Mouse (Mus musculus): ENCODE results near the gene Teddm1b. TPM values are rescaled to one million over a fixed set of nuclear protein-coding genes. Genes with fewer than 3 reads are reported as not detected.
"Not testable (repeated sequence)": the region's sequence is repeated elsewhere in the genome, so short reads cannot be mapped to it uniquely, and the experiment has no call there.

Teddm1b gene
- polyA plus RNA-seq (2012; rRNA removed) = 0.05 TPM in 1 of 2 replicates, not detected in the other

DNA sequence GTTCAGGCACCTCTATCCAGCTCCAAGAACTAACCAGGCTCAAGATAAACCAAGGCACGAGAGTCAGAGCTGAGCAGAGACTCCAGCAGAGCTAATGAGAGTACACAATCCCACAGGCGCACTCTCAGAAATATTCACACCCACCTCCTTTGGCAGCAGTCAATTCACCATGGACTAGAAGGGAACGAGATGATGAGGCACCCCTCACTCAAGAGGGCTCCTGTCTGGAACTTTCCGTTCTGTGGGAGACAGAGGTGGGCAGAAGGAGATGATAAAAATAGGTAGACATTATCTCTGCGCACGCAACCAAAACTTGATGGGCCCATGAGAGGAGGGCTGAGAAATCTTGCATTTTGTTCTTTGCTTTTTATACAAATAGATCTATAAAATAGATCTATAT lies at the start of gene Teddm1b:
Gene Teddm1b (plus strand): TSS at position 301 of the 400 bp plus-strand sequence.
- no peak for DNase-seq (ENCODE audit: low read depth, low spot score)
- 76% methylated on average over 6 of the region's 6 CpGs for WGBS

DNA sequence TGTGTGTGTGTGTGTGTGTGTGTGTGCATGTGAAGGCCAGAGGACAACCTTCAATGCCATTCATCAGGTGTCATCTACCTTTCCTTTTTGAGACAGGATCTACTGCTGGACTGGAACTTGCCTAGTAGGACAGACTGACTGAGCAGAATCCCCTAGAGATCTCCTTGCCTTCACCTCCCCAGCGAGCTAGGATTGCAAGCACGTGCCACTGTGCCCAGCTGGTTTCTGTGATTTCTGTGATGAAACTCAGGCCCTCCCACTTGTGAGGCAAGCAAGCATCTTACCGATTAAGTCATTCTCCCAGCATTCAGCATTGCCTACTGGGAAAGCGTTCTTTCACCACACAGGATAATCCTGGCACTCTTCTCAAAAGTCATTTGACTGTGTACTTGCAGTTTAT lies 43.4 kb upstream of the Teddm1b start:
- WGBS = 73% methylated on average over 4 of the region's 4 CpGs
- no peak for DNase-seq (ENCODE audit: low read depth, low spot score)

DNA sequence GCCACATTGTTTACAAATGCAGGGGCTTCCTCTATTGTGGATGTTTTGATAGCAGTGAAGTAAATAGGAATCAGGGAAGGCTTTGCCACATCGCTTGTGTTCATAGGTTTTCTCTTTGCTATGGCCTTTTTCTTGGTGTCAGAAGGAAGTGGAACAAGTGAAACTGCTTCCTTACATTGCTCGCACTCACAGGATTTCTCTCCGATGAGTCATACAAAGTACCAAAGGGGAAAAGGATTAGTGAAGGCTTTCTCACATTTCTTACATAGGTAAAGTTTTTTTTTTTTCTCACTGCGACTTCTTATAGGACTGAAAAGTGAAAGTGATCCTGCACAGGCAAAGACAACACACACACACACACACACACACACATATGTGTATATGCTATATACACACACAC lies 38.1 kb upstream of the Teddm1b start:
- 51% methylated on average over 4 of the region's 4 CpGs for WGBS
- no peak for DNase-seq (ENCODE audit: low read depth, low spot score)

DNA sequence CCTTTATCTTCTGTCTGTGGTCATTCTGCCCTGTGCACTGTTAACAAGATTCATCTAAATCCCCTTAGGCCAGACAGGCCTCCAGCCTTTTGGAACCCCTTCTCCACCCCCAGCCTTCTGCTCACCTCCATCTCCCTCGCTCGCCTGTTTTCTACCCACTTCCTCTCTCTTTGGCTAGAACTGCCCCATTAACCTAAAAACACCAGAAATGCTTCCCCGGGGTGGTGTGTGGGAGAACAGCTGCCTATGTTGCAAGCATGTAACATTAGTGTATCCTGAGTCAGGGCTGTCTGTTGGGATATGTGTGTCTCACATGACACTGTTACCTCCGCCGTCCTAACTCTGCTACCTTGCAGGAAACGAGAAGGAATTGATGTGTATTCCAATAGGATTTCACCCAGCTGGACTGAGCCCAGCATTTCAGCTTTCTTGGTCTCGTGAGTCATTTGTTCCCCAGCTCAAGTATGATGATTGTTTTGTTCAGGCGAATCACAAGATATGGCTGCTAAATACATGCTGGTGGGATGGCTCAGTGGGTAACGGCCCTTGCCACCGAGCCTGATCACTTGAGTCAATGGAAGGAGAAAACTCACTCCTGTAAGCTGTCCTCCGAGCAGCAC lies 31.9 kb upstream of the Teddm1b start:
- no peak for DNase-seq (ENCODE audit: low read depth, low spot score)

DNA sequence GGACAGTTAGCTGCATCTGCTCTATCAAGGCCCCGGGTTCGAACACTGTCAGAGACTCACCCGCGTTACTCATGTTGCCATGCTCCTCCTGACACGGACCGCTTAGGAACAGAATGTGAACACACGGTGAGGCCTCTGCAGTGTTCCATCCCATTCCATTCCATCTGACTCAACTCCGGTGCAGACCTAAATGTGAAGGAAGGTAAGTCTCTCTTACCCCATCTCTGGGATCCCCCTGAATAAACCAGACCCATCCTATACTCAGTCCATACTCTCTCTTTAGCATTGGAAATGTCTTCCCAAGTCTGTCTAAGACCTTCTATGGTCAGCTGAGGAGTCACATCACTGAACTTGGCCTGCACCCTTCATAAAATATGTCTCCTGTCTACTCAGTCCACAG lies 30.1 kb upstream of the Teddm1b start, which contains the start of gene Rgsl1:
Gene Rgsl1 (minus strand): TSS at position 101 of the 400 bp plus-strand sequence.
- 96% methylated on average over 8 of the region's 8 CpGs for WGBS
- no peak for DNase-seq (ENCODE audit: low read depth, low spot score)

More for the DNA sequence above, 31.9 kb upstream of the Teddm1b start:
- 85% methylated on average over 11 of the region's 11 CpGs for WGBS

DNA sequence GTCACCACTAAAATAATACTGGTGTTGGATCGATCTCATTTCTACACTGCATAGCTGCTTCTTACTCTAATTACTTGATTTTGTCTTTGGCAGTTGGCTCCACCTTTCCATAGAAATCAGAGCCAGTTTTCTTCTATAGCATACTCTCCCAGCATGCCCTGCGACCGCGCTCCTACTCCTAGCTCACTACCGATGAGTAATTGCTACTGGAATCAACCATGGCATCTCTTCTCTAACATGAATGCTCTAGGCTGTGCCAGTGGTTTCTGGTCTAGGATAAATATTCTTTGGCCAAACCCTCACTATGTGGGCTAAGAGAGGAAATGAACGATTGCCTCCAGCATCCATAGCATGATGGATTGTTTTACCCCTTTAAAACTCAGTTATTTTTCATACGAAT lies 27.7 kb upstream of the Teddm1b start:
- 84% methylated on average over 7 of the region's 7 CpGs for WGBS
- no peak for DNase-seq (ENCODE audit: low read depth, low spot score)

DNA sequence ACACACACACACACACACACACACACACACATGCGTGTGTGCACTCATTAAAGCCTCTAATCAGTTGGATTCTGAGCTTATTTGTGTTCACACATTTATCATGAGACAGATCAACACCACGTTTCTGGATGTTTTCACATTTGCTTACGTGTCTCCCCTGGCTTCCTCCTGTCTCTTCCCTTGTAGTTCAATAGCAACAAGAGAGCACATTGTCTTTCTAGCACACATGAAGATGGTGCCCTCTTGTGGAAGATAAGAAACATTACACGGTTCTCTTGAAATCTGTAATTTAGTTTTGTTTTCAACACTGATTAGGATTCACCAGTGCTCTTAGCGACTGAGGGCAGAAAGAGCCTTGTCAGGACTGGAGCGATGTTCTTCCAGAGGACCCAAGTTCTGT lies 27.3 kb upstream of the Teddm1b start:
- WGBS = 22% methylated on average over 6 of the region's 6 CpGs
- peak; percentile 7 for DNase-seq (ENCODE audit: low read depth, low spot score)

DNA sequence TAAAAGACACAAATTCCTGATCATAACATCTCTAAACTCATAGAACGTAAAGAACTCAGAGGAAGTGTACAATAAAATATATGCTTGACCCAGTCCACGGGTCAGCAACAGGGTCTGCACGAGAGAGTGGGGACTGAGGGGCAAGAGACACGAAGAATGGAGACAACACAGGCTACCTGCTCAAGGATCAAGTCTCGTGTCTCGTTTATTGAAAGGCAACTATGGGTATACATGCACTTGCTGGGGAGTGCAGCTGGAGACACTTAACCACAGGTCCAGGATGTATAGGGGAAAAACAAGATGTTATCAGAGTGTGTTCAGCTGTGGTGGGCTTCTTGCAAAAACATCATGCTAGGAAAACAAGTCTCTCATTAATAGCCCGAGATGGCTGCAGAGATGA lies 21.4 kb upstream of the Teddm1b start:
- 61% methylated on average over 7 of the region's 7 CpGs for WGBS
- DNase-seq (ENCODE audit: low read depth, low spot score) = not testable (repeated sequence)

DNA sequence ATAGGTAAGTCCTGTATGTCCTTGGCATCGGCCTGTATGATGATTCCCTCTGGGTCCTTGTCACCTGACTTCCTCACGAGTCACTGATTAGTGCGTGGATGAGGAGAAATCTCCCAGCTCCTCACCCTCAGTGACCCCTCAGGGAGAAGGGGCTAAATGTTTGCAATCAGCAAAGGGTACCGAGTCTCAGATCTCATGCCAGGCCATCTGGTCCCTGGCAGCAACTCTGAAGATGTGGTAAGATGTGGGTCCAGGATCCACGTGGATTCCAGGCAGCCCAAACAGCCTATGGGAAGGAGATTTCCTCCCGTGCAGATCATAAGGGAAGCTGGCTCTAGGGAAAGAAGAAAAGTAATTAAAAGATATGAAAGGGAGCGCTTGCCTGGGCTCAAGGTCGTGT lies 18.2 kb upstream of the Teddm1b start:
- WGBS = 74% methylated on average over 8 of the region's 8 CpGs

DNA sequence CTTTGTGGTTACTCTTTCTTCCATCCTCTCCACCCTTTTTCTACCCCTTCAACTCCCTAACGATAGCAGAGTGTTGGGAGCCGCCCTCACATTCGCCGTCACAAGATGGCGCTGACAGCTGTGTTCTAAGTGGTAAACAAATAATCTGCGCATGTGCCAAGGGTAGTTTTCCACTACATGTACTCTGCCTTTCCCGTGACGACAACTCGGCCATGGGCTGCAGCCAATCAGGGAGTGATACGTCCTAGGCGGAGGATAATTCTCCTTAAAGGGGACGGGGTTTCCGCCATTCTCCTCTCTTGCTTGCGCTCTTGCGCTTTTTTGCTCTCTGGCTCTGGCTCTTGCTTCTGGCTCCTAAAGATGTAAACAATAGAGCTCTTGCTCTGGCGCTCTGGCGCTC lies 6.2 kb downstream of the Teddm1b start:
- WGBS = 96% methylated on average over 17 of the region's 17 CpGs
- not testable (repeated sequence) for DNase-seq (ENCODE audit: low read depth, low spot score)

More for the DNA sequence above, 18.2 kb upstream of the Teddm1b start:
- no peak for DNase-seq (ENCODE audit: low read depth, low spot score)

DNA sequence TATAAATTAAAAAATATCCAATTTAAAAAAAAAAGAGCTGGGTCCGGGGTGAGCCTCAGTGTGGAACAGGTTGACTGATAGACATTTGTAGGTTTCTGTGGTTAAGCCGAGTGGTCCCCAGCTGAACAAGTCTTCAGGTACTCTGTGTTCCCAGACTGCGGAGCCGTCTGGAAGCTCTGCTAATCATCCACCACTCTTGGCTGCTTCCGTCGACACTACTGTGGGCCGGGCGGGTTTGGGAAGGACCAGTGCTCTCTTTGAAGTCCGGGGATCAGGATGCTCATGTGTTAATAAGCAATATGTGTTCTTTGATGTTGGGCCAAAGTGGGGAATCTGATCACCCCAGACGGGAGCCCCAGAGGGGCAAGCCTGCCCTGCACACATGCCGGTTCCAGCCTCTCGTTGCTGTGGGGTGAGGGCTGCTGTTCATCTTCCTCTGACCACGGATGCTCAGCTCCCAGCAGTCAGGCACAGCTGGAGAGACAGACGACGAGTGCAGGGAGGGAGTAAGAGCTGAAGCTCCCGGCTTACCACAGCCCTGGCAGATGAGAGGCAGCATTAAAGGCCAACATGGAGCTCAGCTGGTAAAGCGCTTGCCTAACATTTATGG lies 12.0 kb downstream of the Teddm1b start:
- 53% methylated on average over 17 of the region's 17 CpGs for WGBS
- no peak for DNase-seq (ENCODE audit: low read depth, low spot score)

DNA sequence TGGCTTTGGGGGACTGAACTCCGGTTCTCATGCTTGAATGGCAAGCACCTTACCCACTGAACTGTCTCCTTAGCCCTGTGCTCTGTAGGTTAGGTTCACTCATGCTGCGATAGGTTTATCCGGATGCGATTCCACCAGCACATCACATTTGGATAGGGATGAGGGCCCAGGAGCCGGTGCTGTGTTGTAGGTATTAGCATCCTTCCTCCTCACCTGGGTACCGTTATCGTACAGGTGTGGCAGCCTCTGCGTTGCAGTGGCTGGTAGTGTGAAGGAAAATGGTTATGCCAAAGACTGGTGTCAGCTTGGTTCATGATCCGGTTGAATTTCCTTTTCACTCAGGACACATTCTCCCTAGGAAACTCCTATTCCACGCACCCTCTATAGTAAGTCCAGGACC lies 16.0 kb downstream of the Teddm1b start:
- no peak for DNase-seq (ENCODE audit: low read depth, low spot score)
- WGBS = 95% methylated on average over 10 of the region's 10 CpGs

DNA sequence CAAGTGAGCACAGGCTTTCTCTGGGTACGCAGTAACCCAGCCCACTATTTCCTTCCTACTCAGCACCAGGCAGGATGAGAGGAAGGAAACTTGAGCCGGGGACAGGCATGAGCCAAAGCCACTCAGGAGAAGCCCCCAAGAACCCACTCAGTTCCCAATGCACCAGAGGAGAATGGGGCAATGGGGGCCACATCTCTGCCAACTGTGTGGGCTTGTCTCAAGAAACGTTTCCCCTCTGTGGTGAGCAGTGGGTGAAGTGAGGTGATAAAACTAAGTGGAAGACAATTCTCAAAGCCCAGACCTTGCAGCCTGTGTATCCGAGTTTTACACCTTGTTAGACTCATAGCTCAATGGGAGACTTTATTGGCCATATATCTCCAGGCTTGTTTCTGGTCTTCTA lies 17.3 kb downstream of the Teddm1b start, which contains the start of gene Teddm1a:
Gene Teddm1a (plus strand): TSS at position 301 of the 400 bp plus-strand sequence.
- WGBS = 55% methylated on average over 4 of the region's 4 CpGs

DNA sequence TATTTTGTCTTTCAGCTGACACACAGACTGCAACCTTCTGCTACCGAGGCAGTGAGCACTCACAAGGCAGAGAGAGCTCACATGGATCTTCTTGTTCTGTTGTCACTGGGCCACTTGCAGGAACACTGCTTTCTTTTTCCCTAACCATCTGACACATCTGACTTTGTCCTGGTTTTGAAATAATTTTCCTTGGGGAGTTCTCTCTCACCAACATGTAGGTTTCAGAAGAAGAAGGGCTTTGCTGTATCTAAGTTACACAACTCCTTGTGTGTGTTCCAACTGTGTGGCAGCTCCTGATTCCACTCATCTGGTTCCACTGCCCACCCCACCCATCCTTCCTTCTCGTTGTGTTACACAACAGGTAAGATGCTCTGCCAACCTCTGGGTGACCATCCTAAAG lies 19.6 kb downstream of the Teddm1b start:
- 54% methylated on average over 2 of the region's 2 CpGs for WGBS
- no peak for DNase-seq (ENCODE audit: low read depth, low spot score)

More for the DNA sequence above, 17.3 kb downstream of the Teddm1b start, which contains the start of gene Teddm1a:
- DNase-seq (ENCODE audit: low read depth, low spot score) = no peak

DNA sequence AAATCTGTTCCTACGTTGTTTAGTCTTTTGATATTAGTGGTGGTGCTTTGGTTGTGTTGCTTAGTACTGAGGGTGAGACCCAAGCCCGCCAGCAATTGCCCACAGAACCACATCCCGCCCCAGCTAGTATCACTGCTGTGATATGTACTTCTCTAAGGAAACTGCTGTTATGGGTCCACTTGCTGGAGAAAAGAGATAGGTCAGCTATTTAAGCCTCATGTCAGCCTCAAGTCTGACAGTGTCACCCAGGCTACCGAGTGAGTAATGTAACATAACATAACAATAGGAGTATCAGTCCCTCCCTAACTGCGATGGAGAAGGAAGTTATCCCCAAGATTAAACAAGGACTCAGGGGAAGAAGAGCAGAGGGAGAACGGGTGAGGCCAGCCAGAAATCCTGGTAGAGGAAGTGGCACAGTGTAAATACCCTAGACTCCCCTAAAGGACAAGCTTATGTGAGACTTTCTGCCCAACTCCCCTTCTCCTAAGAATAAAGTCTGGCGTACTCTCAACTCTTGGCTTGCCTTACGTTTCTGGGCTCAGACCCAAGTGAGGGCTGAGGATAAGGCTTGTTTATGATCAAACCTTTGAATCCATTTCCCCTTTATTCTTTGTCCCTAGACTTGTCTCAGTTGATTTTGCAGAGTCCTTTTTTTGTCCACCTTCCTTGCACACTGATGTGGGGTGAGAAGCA lies 20.2 kb downstream of the Teddm1b start:
- DNase-seq (ENCODE audit: low read depth, low spot score) = no peak
- 41% methylated on average over 8 of the region's 8 CpGs for WGBS

DNA sequence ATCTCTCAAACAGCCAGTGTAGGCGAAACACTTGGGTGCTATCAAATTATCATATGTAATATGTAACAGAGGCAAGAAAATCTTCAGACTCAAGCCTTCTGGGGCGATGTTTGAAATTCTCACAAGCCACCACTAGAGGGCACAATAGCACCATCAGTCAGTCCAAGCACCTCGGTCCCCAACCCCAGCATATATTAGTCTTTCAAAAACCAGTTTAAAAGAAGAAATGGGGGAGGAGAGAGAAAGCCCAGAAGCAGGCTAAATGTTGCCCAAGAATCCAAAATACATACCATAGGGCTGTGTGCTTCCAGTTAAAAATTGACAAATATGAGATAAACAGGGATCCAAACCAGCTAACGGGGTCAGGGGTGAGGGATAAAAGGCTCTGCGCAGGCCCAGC lies 20.8 kb downstream of the Teddm1b start:
- 34% methylated on average over 5 of the region's 5 CpGs for WGBS
- DNase-seq (ENCODE audit: low read depth, low spot score) = no peak

DNA sequence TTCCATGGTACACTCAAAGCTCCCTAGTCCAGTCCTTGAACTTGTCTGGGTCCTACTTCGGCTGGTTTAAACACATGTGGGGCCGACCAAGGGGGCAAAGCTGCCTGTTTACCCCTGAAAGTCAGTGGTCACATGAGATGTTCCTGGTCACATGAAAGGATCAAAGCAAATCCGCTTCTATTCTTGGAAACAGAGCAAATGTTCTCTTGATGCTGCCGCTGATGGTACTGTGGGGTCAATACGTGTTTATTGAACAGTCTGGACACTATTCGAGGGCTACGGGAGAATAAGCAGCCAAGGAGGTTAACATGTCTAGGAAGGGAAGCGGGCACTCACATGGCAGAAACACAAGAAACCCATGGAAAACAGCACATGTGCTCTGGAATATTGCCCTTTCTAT lies 23.1 kb downstream of the Teddm1b start:
- 93% methylated on average over 8 of the region's 8 CpGs for WGBS
- no peak for DNase-seq (ENCODE audit: low read depth, low spot score)

DNA sequence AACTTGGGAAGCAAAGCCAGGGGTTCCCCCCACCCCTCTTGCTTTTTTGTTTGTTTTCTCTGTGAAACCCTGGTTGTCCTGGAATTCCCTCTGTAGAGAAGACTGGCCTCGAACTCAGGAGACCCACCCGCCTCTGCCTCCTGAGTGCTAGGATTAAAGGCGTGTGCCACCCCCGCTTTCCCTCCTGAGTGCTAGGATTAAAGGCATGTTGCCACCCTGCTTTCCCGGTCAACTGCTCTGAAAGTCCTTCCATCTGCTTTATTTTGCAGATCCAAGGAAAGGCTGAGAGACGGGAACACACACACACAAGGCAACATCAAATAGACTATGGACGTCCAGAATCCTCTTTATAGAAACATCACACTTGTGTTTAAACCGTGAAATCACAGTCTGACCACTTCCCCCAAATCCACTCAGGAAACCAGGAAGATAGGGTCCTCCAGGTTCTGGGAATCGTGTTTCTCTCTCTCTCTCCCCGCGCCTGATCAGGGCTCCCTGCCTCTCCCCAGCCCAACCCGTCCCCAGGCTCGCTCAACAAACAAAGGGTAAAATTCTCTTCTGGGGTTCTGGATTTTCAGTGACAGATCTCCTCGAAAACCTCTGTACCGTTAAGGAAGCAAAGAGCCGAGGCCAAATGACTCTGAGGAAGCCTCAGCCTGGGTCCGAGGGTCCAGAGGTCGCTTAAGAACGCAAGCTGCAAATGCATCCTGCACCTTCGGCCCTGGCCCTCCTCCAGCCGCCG lies 25.0 kb downstream of the Teddm1b start:
- WGBS = 12% methylated on average over 22 of the region's 22 CpGs
- DNase-seq (ENCODE audit: low read depth, low spot score) = no peak

DNA sequence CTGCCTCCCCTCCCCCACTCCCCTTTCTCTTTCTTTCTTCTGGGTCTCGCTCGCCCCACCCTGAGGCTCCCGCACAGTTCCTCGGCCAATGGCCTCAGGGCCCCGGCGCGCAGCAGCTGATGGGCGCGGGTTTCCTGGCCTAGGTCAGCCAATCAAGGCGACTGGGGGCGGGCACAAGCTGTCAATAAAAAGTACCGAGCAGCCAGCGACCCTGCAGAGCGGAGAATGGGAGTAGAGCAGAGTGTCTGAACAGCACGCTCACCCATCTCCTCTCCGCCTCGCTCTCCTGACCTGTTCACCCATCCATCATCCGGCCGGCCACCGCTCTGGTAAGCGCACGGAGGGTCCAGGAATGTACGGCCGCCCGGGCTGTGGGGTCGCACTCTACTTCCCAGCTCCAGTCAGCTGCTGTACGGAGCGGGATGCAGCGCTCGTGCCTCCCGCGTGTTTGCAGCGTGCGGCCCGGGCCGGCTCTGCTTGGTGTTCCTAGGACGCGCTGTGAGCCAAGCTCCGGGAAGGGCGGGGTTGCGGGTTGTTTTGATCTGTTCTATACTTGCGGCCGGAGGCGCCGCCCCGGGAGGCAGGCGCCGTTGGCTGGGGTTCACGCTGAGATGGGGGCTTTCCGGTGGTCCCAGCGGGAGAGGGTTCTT lies 25.7 kb downstream of the Teddm1b start, which contains the start of the genes Glul and Teddm2:
Gene Glul (plus strand): TSS at position 214 of the 650 bp plus-strand sequence.
Gene Teddm2 (minus strand): TSS at position 498 of the 650 bp plus-strand sequence.
- DNase-seq (ENCODE audit: low read depth, low spot score) = peak; percentile 92
- WGBS = under 1% methylated on average over 51 of the region's 51 CpGs

All from large intestine, adult 2 months (tissue).